Mouse (Mus musculus): ENCODE data around the gene Car2.

Gene Car2

DNA sequence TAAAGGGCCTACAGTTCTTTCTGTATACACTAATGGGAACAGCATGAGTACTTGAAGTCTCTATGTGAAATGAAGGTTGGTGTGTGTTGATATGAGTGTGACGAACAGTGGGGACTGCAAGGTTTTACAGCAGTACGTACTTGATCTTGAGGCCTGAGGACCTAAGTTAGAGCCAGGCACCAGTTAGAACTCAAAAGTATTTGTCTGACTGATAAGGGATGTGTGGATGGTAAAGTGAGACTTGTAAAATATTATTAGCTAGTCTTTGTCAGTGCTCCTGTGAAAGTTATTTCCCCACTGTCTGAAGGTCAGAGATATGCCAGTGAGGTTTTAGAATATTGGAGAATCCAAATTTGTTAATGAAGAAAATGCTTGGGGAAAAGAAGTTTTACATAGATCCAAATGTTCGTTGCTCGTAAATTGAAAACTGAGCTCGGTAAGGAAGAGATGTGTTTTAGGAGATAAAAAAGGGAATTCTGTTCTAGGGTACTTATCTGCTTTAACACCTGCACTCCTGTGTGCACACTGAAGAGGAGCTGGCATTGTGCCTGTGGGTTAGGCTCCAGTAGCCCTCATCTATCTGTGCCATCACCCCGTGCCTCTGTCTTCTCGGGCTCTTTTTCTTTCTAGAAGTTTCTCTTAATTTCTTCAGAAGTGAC, 8.7 kb upstream of the Car2 start:
- no peak for ATAC-seq (ENCODE audit: insufficient number of reproducible peaks, low FRiP score, low TSS enrichment)

DNA sequence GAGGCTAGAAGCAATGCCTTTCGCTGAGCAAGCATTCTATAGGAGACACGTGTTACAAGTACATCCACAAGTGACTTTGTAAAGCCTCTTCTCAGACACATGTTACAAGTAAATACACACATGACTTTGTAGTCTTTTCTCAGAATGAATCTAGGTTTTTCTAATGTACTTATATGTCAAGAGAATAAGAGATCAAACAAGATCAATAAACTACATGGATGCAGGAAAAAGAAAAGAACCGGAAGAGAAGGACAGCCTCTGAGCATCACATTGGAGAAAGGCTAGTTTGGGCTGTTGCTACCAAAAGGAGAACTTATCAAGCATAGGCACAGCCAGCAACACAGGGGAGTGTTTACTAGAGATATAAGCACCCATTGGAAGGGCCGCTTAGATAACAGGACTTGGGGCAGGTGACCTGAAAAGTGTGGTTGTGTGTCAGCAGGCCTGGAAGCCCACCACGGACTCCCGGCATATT, 7.3 kb upstream of the Car2 start:
- no peak for ATAC-seq (ENCODE audit: insufficient number of reproducible peaks, low FRiP score, low TSS enrichment)

DNA sequence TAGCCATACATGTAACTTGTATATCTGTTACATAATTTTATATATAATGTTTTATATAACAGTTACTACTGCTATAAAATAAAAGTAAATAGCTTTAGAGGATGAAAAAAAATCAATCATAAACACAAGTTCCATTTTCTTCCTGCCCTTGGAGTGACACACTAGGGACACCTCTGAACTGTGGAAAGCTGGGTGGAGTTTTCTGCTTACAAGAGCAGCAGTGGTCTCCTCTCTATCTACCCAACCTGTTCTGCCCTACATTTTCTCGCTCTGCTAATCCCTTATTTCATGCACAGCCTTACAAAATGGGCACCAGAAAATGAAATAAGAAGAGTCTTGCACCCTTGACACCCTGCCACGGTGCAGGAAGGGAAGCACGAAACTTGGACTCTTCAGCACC, 6.8 kb upstream of the Car2 start:
- no peak for ATAC-seq (ENCODE audit: insufficient number of reproducible peaks, low FRiP score, low TSS enrichment)

DNA sequence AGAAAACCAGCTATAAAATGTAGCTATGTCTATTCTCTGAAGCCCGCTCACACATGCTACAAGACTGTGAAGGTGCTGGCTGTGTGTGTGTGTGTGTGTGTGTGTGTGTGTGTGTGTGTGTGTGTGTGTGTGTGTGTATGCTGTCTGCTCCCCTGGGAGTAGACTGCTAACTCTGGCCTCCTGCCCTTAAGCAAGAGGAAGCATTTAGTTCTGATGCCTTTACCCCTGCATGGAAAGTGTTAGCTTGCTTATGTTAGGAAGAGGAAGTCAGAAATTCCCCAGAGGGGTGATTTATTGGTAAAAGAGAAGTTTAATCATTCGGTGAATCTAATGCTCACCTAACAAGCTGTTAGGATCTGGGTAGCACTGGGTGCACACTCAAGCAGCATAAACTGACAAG, 5.8 kb upstream of the Car2 start:
- no peak for ATAC-seq (ENCODE audit: insufficient number of reproducible peaks, low FRiP score, low TSS enrichment)

DNA sequence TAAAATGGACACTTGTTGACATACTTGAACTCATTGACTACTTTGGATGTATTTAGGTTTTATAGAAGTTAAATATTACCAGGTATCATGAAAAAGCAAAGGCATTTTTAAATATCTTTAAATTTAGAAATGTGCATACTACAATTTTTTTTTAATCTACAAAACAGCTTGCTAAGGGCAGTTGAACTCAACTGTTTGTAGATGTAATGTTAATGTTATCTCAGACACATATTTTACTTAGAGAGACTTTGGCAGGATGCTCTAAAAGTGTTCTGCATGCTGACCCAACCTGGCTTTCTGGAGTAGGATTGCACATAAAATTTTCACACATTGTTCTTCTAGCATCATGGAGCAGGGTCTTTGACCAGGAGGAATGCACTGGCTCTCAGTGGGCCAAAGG, 4.1 kb upstream of the Car2 start:
- no peak for ATAC-seq (ENCODE audit: insufficient number of reproducible peaks, low FRiP score, low TSS enrichment)

DNA sequence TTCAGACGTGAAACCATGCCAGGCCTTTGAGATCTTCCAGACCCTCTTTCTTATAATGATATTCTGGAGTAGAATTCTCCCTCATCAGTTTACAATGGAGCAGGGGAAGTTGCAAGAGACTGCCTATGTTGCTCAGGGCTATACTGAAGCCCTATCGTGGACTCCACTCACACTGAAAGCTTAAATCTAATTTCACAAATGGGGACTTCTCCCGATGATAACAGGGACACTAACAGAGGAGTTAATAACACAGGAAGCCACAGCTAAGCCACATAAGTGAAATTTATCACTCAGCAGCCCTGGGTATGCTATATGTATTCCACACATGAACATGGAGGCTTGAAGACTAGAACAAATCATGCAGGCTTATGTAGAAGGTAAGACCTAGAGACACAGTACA, 3.3 kb upstream of the Car2 start:
- ATAC-seq (ENCODE audit: insufficient number of reproducible peaks, low FRiP score, low TSS enrichment), result no peak

DNA sequence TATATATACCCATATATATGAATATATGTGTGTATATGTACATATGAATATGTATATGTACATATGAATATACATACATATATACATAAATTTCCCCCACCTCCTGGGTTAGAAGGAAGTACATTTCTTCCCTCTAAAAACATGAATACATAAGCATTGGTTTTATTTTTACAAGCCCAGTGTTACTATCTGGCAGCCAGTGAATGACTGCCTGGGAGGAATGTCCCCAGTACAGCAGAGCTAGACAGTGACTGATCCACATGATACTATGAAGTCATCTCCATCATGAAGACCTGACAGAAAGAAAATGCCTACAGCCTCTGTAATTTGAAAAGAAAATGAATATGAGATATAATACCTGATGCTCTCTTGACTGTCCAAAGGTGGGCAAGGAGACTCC, 1.2 kb upstream of the Car2 start:
- ATAC-seq (ENCODE audit: insufficient number of reproducible peaks, low FRiP score, low TSS enrichment), result no peak

DNA sequence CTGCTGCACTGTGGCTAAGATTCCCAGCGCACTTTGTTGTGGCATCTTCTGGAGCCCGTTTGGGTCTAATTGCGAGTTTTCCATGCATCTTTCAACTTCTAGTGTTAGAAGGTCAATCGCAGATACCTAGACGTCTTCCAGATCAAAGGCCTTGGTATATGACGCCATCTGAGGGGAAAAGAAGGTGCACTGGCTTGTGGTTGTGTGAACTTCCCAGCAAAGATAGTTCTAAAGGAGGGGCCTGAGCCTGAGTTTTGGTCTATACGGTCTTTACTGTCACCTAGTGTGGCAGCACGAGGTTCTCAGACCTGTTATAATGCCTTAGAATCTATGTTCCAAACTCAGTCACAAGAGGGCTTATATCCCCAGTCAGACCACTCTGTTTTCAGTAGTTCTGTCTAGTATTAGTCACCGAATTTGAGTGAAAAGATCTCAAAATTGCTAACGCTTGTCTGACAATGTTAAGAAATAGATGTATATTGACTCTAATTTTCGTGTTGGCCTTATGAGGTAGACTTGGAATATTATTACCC, 1.1 kb downstream of the Car2 start:
- no peak for ATAC-seq (ENCODE audit: insufficient number of reproducible peaks, low FRiP score, low TSS enrichment)

DNA sequence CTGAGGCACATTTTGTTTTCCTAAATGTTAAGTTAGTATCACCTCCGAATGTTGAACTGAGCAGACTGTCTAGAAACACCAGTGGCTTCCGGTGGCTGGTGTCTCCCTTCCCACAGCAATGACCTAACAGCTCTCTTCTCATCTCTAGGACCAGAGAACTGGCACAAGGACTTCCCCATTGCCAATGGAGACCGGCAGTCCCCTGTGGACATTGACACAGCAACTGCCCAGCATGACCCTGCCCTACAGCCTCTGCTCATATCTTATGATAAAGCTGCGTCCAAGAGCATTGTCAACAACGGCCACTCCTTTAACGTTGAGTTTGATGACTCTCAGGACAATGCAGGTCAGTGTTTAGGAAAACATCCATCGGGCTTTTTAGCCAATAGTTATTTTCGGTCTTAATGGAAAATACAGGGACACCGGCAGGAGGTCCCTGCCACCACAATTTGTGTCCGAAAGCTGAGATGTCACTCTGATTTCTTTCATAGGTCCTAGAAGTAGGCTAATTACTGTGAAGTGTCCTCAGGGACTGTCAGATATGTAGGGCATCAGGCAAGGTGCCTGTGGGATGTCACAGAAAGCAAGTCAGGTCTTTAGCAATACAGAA, 1.7 kb downstream of the Car2 start:
- no peak for ATAC-seq (ENCODE audit: insufficient number of reproducible peaks, low FRiP score, low TSS enrichment)

DNA sequence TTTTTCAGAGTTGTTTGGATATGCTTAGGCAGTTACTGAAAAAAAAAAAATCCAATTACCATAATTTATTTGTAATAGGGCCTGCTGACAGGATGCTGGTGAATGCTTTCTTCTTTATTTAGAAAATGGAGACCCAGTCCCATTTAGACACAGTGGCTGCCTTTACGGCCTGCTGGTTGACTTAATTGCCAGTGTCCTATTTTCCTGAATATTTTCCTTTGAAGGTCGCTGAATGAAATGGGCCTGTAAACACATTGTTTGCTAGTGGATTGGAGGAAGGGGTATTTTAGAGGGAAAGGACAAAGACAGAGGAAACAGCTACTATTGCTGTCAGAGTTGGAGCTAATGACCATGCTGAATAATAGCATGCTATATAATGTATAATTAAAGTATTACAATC, 2.5 kb downstream of the Car2 start:
- ATAC-seq (ENCODE audit: insufficient number of reproducible peaks, low FRiP score, low TSS enrichment), result no peak

DNA sequence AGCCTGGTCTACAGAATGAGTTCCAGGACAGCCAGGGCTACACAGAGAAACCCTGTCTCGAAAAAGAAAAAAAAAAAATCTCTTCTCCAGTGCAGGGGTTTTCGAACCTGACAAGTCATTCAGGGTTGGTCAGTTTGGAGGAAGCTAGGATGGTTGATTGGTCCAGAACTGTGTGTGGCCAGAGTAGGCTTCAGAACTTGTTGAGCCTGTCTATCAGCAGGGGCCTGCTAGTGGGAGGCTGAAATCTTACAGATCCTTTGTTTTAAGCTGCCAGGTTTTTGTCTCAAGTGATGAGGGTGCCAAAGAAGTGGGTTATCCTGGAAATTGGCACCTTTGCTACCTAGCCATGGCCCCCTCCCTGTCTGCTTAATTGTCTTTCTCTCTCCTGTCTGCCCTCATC, 3.0 kb downstream of the Car2 start:
- no peak for ATAC-seq (ENCODE audit: insufficient number of reproducible peaks, low FRiP score, low TSS enrichment)

DNA sequence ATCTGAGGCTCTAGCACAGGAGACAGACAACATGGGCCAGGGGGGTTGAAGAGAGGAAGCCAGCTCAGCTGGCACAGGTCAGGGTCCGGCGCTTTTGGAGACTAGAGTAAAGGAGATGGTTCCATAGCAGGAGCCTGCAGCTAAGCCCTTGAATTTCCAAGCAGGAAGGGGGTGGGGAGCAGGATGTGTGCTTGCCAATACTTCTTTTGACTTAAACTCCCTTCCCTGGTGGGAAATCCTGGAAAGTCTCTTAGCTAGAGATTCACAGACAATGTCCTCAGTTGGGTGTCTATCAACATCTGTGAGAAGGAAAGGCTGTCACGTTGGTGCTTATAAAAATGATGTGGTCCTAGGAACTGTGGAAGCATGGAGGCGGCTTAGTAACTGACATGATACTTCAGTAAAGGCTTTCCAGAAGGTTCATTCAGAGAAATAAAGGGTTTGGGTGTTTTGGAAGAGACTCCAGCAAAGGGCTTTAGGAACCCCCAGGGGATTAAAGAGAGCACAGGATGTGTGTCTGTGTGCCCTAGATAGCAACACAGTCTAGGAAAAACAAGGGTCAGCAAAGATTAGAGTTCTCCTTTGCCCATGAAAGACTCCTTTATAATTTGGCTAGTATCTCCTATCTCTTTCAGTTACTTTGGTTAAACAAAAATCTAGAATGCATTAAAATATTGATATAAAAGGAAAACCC, 3.8 kb downstream of the Car2 start:
- ATAC-seq (ENCODE audit: insufficient number of reproducible peaks, low FRiP score, low TSS enrichment), result no peak

DNA sequence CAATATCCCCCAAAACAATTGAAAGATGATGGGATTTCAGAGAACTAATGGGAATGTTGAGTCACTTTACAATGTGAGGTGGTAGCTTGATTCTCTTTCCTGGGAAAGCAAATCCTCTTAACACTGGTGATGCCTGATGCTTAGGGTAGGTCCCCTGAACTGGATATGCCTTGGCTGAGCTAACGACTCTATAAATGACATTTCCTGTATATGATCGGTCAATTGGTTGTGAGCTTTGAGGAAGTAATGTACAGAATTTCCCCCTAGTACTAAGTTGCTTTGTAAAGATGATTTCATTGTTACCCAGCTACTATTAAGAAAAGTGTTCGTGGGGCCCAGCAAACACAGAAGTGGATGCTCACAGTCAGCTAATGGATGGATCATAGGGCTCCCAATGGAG, 6.9 kb downstream of the Car2 start:
- no peak for ATAC-seq (ENCODE audit: insufficient number of reproducible peaks, low FRiP score, low TSS enrichment)

DNA sequence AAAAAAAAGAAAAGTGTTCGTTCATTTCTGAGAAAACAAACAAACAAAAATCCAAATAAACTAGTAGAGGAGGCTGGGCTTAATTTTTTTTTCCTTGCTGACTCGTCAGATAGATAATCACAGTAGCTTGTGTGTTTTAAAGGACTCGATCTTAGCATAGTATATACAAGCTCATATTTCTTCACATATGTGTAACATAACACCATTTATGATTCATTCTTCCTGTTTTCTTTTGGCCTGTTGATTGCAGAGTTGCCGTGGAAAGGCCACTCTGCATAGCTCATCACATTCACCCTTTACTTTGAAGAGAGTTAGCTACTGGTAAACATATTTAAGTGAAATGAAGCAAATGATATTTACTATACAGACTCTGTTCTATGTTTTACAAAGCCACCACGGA, 7.6 kb downstream of the Car2 start:
- no peak for ATAC-seq (ENCODE audit: insufficient number of reproducible peaks, low FRiP score, low TSS enrichment)

DNA sequence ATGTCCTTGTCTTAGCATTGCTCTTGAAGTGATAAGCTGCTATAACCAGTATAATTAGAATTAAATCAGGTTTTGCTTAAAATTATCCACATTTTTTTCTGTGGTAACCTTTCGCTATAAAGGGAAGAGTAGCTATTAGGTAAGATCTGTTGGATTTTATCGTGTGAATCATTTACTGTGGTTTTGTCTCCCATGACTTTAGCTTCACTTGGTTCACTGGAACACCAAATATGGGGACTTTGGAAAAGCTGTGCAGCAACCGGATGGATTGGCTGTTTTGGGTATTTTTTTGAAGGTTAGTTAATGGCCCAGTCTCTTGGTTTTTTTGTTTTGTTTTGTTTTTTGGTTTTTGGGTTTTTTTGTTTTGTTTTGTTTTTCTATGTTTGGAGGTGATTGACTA, 9.3 kb downstream of the Car2 start:
- no peak for ATAC-seq (ENCODE audit: insufficient number of reproducible peaks, low FRiP score, low TSS enrichment)

DNA sequence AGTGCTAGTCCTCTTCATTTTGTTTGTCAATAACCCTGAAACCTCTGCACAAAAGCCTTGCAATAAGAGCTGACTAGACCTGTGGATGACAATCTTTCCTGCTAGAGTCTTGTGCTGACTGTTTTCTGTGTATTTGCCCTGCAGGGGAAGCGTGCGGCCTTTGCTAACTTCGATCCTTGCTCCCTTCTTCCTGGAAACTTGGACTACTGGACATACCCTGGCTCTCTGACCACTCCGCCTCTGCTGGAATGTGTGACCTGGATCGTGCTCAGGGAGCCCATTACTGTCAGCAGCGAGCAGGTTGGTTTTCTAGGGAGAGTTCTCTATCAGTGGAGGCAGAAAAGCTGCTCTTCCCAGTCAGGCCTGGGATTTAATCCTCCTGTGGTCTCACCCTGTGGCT, 11.7 kb downstream of the Car2 start:
- ATAC-seq (ENCODE audit: insufficient number of reproducible peaks, low FRiP score, low TSS enrichment), result no peak

DNA sequence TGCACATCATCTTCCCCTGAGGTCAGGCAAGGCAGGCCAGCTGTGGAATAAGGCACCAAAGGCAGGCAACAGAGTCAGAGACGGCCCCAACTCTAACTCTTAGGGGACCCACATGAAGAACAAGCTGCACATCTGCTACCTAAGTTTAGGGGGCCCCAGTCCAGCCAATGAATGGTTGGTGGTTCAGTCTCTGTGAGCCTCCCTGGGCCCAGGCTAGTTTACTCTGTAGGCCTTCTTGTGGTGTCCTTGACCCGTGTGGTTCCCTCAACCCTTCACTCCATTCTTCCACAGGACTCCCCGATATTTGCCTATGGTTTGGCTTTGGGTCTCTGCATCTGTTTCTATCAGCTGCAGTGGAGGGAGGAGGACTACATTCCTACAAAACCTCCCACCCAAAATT, 17.3 kb downstream of the Car2 start:
- no peak for ATAC-seq (ENCODE audit: insufficient number of reproducible peaks, low FRiP score, low TSS enrichment)

DNA sequence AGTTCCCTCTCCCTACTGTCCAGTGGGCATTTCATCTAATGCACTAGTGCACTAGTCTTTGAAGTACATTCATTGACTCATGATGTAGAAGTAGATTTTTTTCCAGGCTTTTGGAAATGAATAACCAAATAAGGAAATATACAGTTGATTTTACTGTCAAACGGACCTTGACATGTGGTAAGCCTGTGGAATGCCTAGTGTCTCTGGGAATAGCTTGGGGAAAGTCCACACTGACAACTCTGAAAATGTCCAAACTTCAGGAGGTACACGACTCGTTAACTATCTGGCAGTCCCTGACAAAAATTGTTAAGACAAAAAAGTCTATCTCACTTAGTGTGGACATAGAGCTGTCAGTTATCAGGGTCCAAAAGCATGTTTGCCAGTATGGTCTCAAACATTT, 18.1 kb downstream of the Car2 start:
- ATAC-seq (ENCODE audit: insufficient number of reproducible peaks, low FRiP score, low TSS enrichment), result no peak

DNA sequence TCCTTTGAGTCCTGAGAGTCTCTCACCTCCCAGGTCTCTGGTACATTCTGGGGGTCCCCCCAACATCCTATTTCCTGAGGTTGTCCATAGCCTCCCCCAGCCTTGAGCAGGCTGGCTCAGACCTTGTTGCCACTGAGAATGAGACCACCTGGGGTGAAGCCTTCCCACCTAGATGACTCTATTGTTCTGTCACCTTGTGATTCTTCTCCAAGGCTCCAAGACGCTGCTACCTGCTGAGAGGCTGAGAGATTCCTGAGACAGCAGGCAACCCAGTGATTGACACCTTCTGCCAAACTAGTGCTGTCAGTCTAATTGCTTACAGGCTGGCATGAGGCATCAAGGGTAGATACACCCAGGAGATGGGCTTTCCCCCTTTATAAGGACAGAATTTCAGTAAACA, 21.2 kb downstream of the Car2 start:
- no peak for ATAC-seq (ENCODE audit: insufficient number of reproducible peaks, low FRiP score, low TSS enrichment)

DNA sequence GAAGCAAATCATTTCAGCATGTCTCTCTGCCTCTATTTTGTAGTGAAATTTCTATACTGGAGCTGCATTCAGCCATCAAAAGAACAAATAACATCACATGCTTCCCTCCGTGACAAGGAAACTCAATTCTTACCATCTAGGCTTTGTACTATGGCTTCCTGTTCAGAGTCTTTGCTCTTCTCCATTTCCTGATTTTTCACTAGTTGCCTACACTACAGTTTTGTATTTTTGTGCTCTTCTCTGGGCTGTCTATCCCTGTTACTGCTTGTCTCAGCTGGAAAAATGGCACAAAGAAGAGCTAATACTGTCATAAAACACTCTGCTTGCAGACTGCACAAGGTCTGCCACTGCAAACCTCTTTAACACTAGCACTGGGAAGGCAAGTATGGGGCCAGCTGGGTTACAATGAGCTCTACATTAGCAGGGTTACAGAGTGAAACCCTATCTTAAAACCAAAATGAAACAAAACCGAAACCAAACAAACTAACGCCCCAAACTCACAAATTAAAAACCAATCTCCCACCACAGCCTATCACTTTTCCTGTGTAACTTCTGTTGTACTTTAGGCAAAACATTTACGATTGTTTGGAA, 26.0 kb downstream of the Car2 start:
- ATAC-seq (ENCODE audit: insufficient number of reproducible peaks, low FRiP score, low TSS enrichment), result no peak

DNA sequence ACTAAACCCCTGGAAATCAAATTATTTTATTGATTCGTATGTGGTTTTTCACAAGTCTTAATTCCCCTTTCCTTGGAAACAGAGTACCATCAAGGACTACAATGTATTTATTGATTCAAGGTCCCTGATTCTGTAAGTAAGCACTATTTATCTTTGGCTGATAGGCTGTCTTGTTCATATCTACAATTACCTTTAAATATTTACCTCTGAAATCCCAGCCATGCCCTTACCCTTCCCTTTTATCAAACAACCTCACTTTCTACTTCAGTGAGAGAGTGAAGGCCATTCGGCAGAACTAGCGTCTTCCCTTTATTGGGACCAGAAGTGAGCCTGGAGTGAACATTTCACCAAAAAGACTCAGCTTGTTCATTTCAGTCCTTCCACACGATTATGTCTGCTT, 27.7 kb downstream of the Car2 start:
- ATAC-seq (ENCODE audit: insufficient number of reproducible peaks, low FRiP score, low TSS enrichment), result no peak
